Mouse (Mus musculus) small intestine, adult 2 months (tissue): Measurements from ENCODE around the gene Serpina6.

Source experiments
- CTCF ChIP-seq: fragments of 200-500 bp; IDR thresholded peaks from 2 replicates; pipeline ENCODE4 v1.5.1; 2012; ENCODE audit warnings: low read depth, mild to moderate bottlenecking, control low read depth, inconsistent platforms, low read length, moderate library complexity, mixed read lengths; ENCODE audit not compliant: insufficient replicate concordance, insufficient read length; ENCODE audit errors: extremely low read depth
- POLR2A ChIP-seq: fragments of 200-500 bp; IDR thresholded peaks from 2 replicates; pipeline ENCODE4 v1.6.1; 2012; ENCODE audit warnings: low read depth, mild to moderate bottlenecking, control low read depth, inconsistent platforms, low read length, moderate library complexity

GRCm38 (mm10) chr12:103601839-103602238 is 55.2 kb downstream of the Serpina6 start:
- TF ChIP-seq CTCF (no peak), POLR2A (no peak)
